Mouse (Mus musculus): ENCODE results near the gene Gucy2g.
A peak's percentile ranks its signal among the peaks of the same experiment; 100 is the strongest.

Gene Gucy2g

GRCm38 (mm10) chr19:55247563-55247962 lies 6.5 kb upstream of the Gucy2g start:
- DNase-seq: no peak

- peak; percentile 49 for DNase-seq
Observed at GRCm38 (mm10) chr19:55244791-55245231, 3.8 kb upstream of the Gucy2g start.

- DNase-seq: no peak
Observed at GRCm38 (mm10) chr19:55239766-55240426, 1.1 kb downstream of the Gucy2g start.

- DNase-seq: no peak
Observed at GRCm38 (mm10) chr19:55236564-55236963, 4.5 kb downstream of the Gucy2g start.

GRCm38 (mm10) chr19:55236026-55236425 lies 5.0 kb downstream of the Gucy2g start:
- no peak for DNase-seq

- DNase-seq: no peak
Observed at GRCm38 (mm10) chr19:55232136-55232535, 8.9 kb downstream of the Gucy2g start.

- no peak for DNase-seq
Observed at GRCm38 (mm10) chr19:55231081-55231480, 10.0 kb downstream of the Gucy2g start.

GRCm38 (mm10) chr19:55227135-55227534 lies 13.9 kb downstream of the Gucy2g start:
- DNase-seq: no peak

GRCm38 (mm10) chr19:55226621-55227020 lies 14.4 kb downstream of the Gucy2g start:
- no peak for DNase-seq

- DNase-seq: no peak
Observed at GRCm38 (mm10) chr19:55222268-55222667, 18.8 kb downstream of the Gucy2g start.

- no peak for DNase-seq
Observed at GRCm38 (mm10) chr19:55221208-55221607, 19.8 kb downstream of the Gucy2g start.

- no peak for DNase-seq
Observed at GRCm38 (mm10) chr19:55219359-55219758, 21.7 kb downstream of the Gucy2g start.

GRCm38 (mm10) chr19:55218741-55219221 lies 22.3 kb downstream of the Gucy2g start:
- DNase-seq: no peak

- peak; percentile 91 for DNase-seq
Observed at GRCm38 (mm10) chr19:55218192-55218739, 22.8 kb downstream of the Gucy2g start.

- DNase-seq: no peak
Observed at GRCm38 (mm10) chr19:55217365-55217764, 23.7 kb downstream of the Gucy2g start.

- DNase-seq: no peak
Observed at GRCm38 (mm10) chr19:55216876-55217275, 24.2 kb downstream of the Gucy2g start.

- no peak for DNase-seq
Observed at GRCm38 (mm10) chr19:55213617-55214340, 27.3 kb downstream of the Gucy2g start.

- DNase-seq: no peak
Observed at GRCm38 (mm10) chr19:55211698-55212097, 29.3 kb downstream of the Gucy2g start.

GRCm38 (mm10) chr19:55209084-55209483 lies 32.0 kb downstream of the Gucy2g start:
- DNase-seq: no peak

- no peak for DNase-seq
Observed at GRCm38 (mm10) chr19:55208654-55209053, 32.4 kb downstream of the Gucy2g start.

- no peak for DNase-seq
Observed at GRCm38 (mm10) chr19:55207746-55208538, 33.1 kb downstream of the Gucy2g start.

- DNase-seq: no peak
Observed at GRCm38 (mm10) chr19:55207205-55207604, 33.8 kb downstream of the Gucy2g start.
